Mouse (Mus musculus) ovary, postnatal 14 days (tissue): ENCODE results near the gene Sh3gl1.

ENCODE experiments used
- DNase-seq: peaks from one replicate; pipeline ENCODE4 v3.0.0; 2022; ENCODE audit warnings: low spot score

Sh3gl1 gene

DNA sequence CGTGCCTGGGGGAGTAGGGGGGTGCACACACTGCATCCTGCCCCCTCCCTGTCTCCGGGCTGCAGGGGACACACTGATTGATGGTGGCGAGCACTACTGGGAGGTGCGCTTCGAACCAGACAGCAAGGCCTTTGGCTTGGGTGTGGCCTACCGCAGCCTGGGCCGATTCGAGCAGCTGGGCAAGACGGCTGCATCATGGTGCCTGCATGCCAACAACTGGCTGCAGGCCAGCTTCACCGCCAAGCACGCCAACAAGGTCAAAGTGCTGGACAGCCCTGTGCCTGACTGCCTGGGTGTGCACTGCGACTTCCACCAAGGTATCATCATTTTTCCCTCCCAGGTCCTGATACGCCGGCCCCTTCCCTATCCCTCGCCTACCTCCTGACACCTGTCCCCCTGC lies 40.4 kb downstream of the Sh3gl1 start:
- no peak for DNase-seq

GRCm38 (mm10) chr17:55990278-55990898 lies 46.0 kb downstream of the Sh3gl1 start:
- DNase-seq = no peak

- no peak for DNase-seq
Measured at GRCm38 (mm10) chr17:55986030-55986961, 50.1 kb downstream of the Sh3gl1 start, which contains the start of gene Fsd1. Gene Fsd1 (plus strand): TSS chr17:55986509.

GRCm38 (mm10) chr17:55977301-55977700 lies 59.1 kb downstream of the Sh3gl1 start:
- DNase-seq = no peak

DNA sequence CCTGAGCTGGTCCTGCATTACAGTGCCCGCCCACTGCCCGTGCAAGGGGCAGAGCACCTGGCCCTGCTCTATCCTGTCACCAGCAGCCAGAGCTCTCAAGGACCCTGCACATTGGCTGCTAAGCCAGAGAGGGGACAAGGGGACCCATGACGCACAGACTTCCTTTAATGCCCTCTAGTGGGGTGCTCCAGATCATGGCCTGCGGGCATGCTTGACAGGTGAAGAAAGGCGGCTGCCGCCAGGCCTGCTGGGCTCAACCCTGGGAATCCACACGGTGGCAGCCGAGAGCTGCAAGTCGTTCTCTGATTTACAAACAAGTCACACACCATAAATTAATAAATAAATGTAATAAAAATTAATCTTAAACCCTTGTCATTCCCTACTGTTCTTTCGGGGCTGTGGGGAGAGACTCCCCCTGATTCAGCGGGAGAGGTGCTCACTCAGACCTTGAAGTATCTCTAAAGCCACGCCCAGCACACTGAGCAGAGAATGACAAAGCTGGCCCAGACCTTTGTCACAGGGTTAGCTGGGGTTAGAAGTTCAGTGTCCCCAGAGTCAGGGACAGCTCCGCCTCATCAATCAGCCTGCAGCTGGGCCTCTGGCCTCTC lies 60.1 kb downstream of the Sh3gl1 start:
- DNase-seq = peak; percentile 76

DNA sequence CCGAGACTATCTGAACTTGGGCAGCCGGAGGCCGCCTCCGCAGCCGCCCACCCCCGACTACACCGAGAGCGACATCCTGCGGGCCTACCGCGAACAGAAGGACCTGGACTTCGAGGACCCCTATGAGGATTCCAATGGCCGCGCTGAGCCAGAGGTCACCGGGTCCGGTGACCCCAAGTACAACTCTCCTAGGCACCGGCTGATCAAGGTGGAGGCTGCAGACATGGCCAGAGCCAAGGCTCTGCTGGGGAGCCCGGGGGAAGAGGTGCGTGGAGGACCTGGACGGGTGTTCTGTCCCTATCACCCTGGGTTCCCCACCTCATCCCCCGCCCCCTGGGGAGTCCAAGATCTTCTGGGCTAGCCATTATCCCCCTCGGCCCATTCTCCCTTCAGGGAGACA lies 65.0 kb downstream of the Sh3gl1 start:
- no peak for DNase-seq

DNA sequence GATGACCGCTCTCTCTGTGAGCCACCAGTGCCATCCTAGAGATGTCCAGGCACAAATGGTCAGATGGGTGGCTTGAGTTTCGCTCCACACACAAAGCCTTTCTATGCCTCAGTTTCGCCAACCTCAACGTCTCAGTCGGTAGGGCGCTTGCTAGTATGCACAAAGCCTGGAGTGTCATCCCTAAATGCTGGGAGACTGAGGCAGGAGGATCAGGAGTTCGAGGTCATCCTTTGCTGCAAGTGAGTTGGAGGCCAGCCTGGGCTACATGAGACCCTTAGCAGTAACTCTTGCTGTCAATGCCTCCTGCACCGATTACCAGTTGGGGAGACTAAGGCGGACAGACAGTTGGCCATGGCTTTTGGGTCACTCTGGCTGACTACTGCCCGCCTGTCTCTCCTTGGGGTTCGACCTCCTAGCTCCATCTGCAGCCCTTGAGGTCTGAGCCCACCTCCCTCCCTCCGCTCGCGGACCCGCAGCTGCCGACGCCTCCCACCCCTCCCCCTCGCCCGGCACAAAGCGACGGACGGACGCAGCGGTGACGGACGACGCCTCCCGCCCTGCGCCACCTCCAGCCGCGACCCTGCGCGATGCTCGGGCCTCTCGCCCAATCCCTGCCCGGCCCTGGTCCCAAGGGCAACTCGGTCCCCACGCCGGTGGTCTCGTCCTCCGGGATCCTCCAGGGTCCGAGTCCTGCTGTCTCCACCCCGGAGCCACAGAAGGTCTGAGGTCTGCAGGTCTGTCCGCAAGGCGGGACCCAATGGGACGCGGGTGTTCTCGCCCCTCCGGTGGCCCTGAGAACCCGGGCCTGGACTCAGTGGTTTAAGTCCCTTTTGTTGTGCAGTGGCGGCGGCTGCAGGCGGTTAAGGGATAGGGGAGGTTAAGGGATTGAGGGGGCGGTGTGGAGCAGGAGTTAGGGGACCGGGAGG lies 66.2 kb downstream of the Sh3gl1 start, which contains the start of gene Shd:
Shd (plus strand) TSS at position 502 of the 926 bp plus-strand sequence.
- no peak for DNase-seq

DNA sequence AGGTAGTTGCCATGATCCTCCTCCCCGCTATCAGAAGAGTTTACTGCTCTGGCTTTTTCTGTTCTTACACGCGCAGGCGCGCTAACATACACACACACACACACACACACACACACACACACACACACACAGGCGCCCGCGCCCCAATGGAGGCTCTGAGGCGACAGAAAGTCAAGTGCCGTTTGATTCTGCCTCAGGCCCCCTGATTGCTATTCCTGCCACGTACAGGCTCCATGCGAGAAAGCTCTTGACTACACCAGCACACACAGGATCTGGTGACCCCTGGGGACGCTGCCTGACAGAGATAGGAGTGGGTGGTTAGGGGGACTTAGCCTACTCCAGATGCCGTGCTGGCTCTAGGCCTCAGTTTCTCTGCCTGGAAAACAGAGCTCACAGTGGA lies 66.9 kb downstream of the Sh3gl1 start:
- no peak for DNase-seq

GRCm38 (mm10) chr17:55968210-55968609 lies 68.2 kb downstream of the Sh3gl1 start:
- no peak for DNase-seq

GRCm38 (mm10) chr17:55967186-55967585 lies 69.2 kb downstream of the Sh3gl1 start:
- DNase-seq = no peak
